Mouse (Mus musculus): ENCODE results near the gene Gatb. TPM values are rescaled to one million over a fixed set of nuclear protein-coding genes. Genes with fewer than 3 reads are reported as not detected.

Gatb gene
- polyA plus RNA-seq, 1 experiment: 2.1 TPM

- H3K4me3 ChIP-seq (ENCODE audit: low read depth, low read length): no peak overlapping the region
- TF ChIP-seq CTCF (IDR thresholded peaks at IDR 0.05; ENCODE audit: extremely low read depth, insufficient read length, insufficient replicate concordance, low read depth, low read length) (no peak), POLR2A (IDR thresholded peaks at IDR 0.05; ENCODE audit: low read depth, low read length) (no peak)
- no peak overlapping the region for H3K27ac ChIP-seq (ENCODE audit: insufficient read depth, low read depth, low read length)
- 85% methylated on average over 4 of the region's 4 CpGs for WGBS
- H3K4me1 ChIP-seq (ENCODE audit: control insufficient read depth, insufficient read depth, insufficient read length, low read length): no peaks in the 10 kb centered on the region
- no peaks in the 10 kb centered on the region for H3K27me3 ChIP-seq (ENCODE audit: control insufficient read depth, insufficient read depth, low read length)
- H3K36me3 ChIP-seq (ENCODE audit: control insufficient read depth, insufficient read depth, low read length): no peaks in the 10 kb centered on the region
Observed at GRCm38 (mm10) chr3:85698496-85698895, 124.6 kb downstream of the Gatb start.

- no peak overlapping the region for H3K27ac ChIP-seq (ENCODE audit: insufficient read depth, low read depth, low read length)
- no peaks in the 10 kb centered on the region for H3K27me3 ChIP-seq (ENCODE audit: control insufficient read depth, insufficient read depth, low read length)
- no peaks in the 10 kb centered on the region for H3K36me3 ChIP-seq (ENCODE audit: control insufficient read depth, insufficient read depth, low read length)
- no peaks in the 10 kb centered on the region for H3K4me1 ChIP-seq (ENCODE audit: control insufficient read depth, insufficient read depth, insufficient read length, low read length)
- TF ChIP-seq POLR2A (IDR thresholded peaks at IDR 0.05; ENCODE audit: low read depth, low read length): no peak
- TF ChIP-seq CTCF (IDR thresholded peaks at IDR 0.05; ENCODE audit: extremely low read depth, insufficient read length, insufficient replicate concordance, low read depth, low read length): no peak
- H3K4me3 ChIP-seq (ENCODE audit: low read depth, low read length): no peak overlapping the region
- 47% methylated on average over 6 of the region's 6 CpGs for WGBS
Observed at GRCm38 (mm10) chr3:85703141-85703882, 129.4 kb downstream of the Gatb start.

Other genes starting within 250 kb of the Gatb start
- gene Fam160a1, start 243.2 kb downstream of the Gatb start, polyA plus RNA-seq (2012; rRNA removed): 8.0 and 12.6 TPM in 2 replicates